Mouse (Mus musculus) olfactory bulb, adult 2 months (tissue): ENCODE measurements around the gene Wipf2.

Experiments used
- CTCF ChIP-seq: fragments of 200-500 bp; IDR thresholded peaks from 2 replicates; pipeline ENCODE4 v1.5.1; 2012; ENCODE audit warnings: low read depth, mild to moderate bottlenecking, low read length, moderate library complexity; ENCODE audit not compliant: insufficient read depth
- POLR2A ChIP-seq: fragments of 200-500 bp; IDR thresholded peaks from 2 replicates; pipeline ENCODE4 v1.6.1; 2012; ENCODE audit warnings: mild to moderate bottlenecking, low read depth, low read length, moderate library complexity; ENCODE audit not compliant: insufficient read depth

DNA sequence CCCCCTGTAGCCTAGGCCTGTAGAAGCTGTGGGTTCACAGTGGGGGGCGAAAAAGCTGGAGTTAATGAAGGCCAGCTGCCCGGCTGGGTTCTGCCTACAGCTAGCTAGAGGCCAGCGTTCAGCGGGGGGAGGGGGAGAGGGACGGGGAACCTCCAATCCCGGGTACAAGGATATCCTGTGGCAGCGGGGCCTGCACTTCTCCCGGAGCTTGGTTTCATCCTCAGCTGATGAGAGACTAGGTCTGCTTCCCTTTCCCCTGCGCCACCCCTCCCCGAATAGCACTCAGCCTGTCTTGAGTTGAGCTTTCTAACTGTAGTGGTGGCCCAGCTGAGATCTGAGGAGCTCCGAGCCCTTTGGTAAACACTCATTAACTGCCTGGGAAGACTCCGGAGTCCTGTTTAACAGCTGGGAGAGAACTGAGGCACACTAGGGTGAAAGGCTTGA lies 62.5 kb downstream of the Wipf2 start:
- no peak for TF ChIP-seq CTCF
- TF ChIP-seq POLR2A = no peak
